Mouse (Mus musculus): ENCODE data around the gene Atp1a3. TPM values are rescaled to one million over a fixed set of nuclear protein-coding genes. Genes with fewer than 3 reads are reported as not detected.

The Atp1a3 gene
- polyA plus RNA-seq, 1 experiment from 2014 or later = 1.5 TPM

- peaks cover 99% of the 10 kb centered on the region for H3K27me3 ChIP-seq
- H3K4me1 ChIP-seq = peaks cover 16% of the 10 kb centered on the region
- no peaks in the 10 kb centered on the region for H3K36me3 ChIP-seq
- ATAC-seq (ENCODE audit: insufficient number of reproducible peaks, low FRiP score, low TSS enrichment, low read depth) = no peak
- H3K9me3 ChIP-seq = no peaks in the 10 kb centered on the region
- no peak overlapping the region for H3K27ac ChIP-seq
- no peak overlapping the region for H3K9ac ChIP-seq
- no peak overlapping the region for H3K4me3 ChIP-seq
- H3K4me2 ChIP-seq = no peak overlapping the region
- WGBS = 2% methylated on average over 8 of the region's 8 CpGs
These were observed 55.7 kb downstream of the Atp1a3 start for GRCm38 (mm10) chr7:24949958-24950623.

GRCm38 (mm10) chr7:24948774-24949173 is 57.0 kb downstream of the Atp1a3 start:
- no peak for ATAC-seq (ENCODE audit: insufficient number of reproducible peaks, low FRiP score, low TSS enrichment, low read depth)
- no peaks in the 10 kb centered on the region for H3K36me3 ChIP-seq
- H3K27me3 ChIP-seq = peaks cover 100% of the 10 kb centered on the region
- H3K4me2 ChIP-seq = no peak overlapping the region
- H3K27ac ChIP-seq = no peak overlapping the region
- H3K9ac ChIP-seq = no peak overlapping the region
- H3K4me1 ChIP-seq = peaks cover 15% of the 10 kb centered on the region
- no peak overlapping the region for H3K4me3 ChIP-seq
- H3K9me3 ChIP-seq = no peaks in the 10 kb centered on the region
- 3% methylated on average over 29 of the region's 29 CpGs for WGBS

GRCm38 (mm10) chr7:24947316-24948048 is 58.3 kb downstream of the Atp1a3 start:
- Histone ChIP-seq H3K4me3 (no peak overlapping the region), H3K9me3 (no peaks in the 10 kb centered on the region), H3K27me3 (peaks cover 100% of the 10 kb centered on the region), H3K27ac (no peak overlapping the region), H3K36me3 (no peaks in the 10 kb centered on the region), H3K9ac (no peak overlapping the region), H3K4me1 (peaks cover 15% of the 10 kb centered on the region), H3K4me2 (no peak overlapping the region)
- ATAC-seq (ENCODE audit: insufficient number of reproducible peaks, low FRiP score, low TSS enrichment, low read depth) = no peak
- WGBS = 3% methylated on average over 7 of the region's 7 CpGs

- peak within 1 kb of the TSS; percentile 14; the same call in 1 of the 2 replicates for H3K9ac ChIP-seq
These were observed 61.4 kb downstream of the Atp1a3 start, which contains the start of gene Gm4881 for GRCm38 (mm10) chr7:24944257-24944950. Gene Gm4881, minus strand, starts transcription at chr7:24944494.

GRCm38 (mm10) chr7:24943641-24944040 is 62.1 kb downstream of the Atp1a3 start:
- 2% methylated on average over 6 of the region's 6 CpGs for WGBS
- Histone ChIP-seq H3K27ac (no peak overlapping the region), H3K4me1 (peaks cover 11% of the 10 kb centered on the region), H3K4me2 (no peak overlapping the region), H3K9ac (no peak overlapping the region), H3K36me3 (no peaks in the 10 kb centered on the region), H3K9me3 (no peaks in the 10 kb centered on the region), H3K27me3 (peaks cover 100% of the 10 kb centered on the region), H3K4me3 (no peak overlapping the region)
- ATAC-seq (ENCODE audit: insufficient number of reproducible peaks, low FRiP score, low TSS enrichment, low read depth) = no peak

More at GRCm38 (mm10) chr7:24944257-24944950, 61.4 kb downstream of the Atp1a3 start, which contains the start of gene Gm4881:
- Histone ChIP-seq H3K27ac (no peak within 1 kb of the TSS), H3K9me3 (no peaks in the 10 kb centered on the region), H3K36me3 (no peaks in the 10 kb centered on the region), H3K4me1 (peaks cover 11% of the 10 kb centered on the region), H3K4me3 (peak within 1 kb of the TSS; percentile 41), H3K27me3 (peaks cover 100% of the 10 kb centered on the region), H3K4me2 (peak within 1 kb of the TSS; percentile 79)
- 1% methylated on average over 69 of the region's 72 CpGs for WGBS
- no peak for ATAC-seq (ENCODE audit: insufficient number of reproducible peaks, low FRiP score, low TSS enrichment, low read depth)

- Histone ChIP-seq H3K9ac (no peak overlapping the region), H3K4me1 (peaks cover 10% of the 10 kb centered on the region), H3K4me3 (no peak overlapping the region), H3K4me2 (no peak overlapping the region), H3K9me3 (no peaks in the 10 kb centered on the region), H3K27ac (no peak overlapping the region), H3K27me3 (peaks cover 95% of the 10 kb centered on the region), H3K36me3 (peaks cover 11% of the 10 kb centered on the region)
- 3% methylated on average over 15 of the region's 15 CpGs for WGBS
- ATAC-seq (ENCODE audit: insufficient number of reproducible peaks, low FRiP score, low TSS enrichment, low read depth) = no peak
These were observed 74.1 kb downstream of the Atp1a3 start for GRCm38 (mm10) chr7:24931651-24932050.

GRCm38 (mm10) chr7:24930475-24930874 is 75.3 kb downstream of the Atp1a3 start:
- no peak for ATAC-seq (ENCODE audit: insufficient number of reproducible peaks, low FRiP score, low TSS enrichment, low read depth)
- H3K4me2 ChIP-seq = no peak overlapping the region
- H3K27me3 ChIP-seq = peaks cover 83% of the 10 kb centered on the region
- H3K4me3 ChIP-seq = no peak overlapping the region
- H3K36me3 ChIP-seq = peaks cover 23% of the 10 kb centered on the region
- H3K27ac ChIP-seq = no peak overlapping the region
- WGBS = 59% methylated on average over 6 of the region's 6 CpGs
- no peaks in the 10 kb centered on the region for H3K9me3 ChIP-seq
- H3K4me1 ChIP-seq = peaks cover 10% of the 10 kb centered on the region
- H3K9ac ChIP-seq = no peak overlapping the region

Small RNAs within 50 kb of the gene (microRNA-seq; reads per million reads assigned to microRNA genes)
- gene Mir7046 (1.0 reads per million), gene Mir7047 (not detected)

Other genes starting within 250 kb of the Atp1a3 start
- gene Cd177, start 245.6 kb downstream of the Atp1a3 start, polyA plus RNA-seq (2015; fragmentation: Nextera tagmentation; extraction: Ambion mirVana) = 0.23 and 0.25 TPM in 2 replicates
- 0.17 and 0.37 TPM in 2 replicates for gene Ceacam10, start 228.8 kb downstream of the Atp1a3 start, polyA plus RNA-seq (2015; fragmentation: Nextera tagmentation; extraction: Ambion mirVana)
- 12.0 and 12.4 TPM in 2 replicates for gene Gm9844, start 143.7 kb downstream of the Atp1a3 start, polyA plus RNA-seq (2015; fragmentation: Nextera tagmentation; extraction: Ambion mirVana)
- not detected in 2 replicates for gene Lypd4, start 136.0 kb downstream of the Atp1a3 start, polyA plus RNA-seq (2015; fragmentation: Nextera tagmentation; extraction: Ambion mirVana)
- not detected in 2 replicates for gene Dmrtc2, start 135.9 kb downstream of the Atp1a3 start, polyA plus RNA-seq (2015; fragmentation: Nextera tagmentation; extraction: Ambion mirVana)
- gene Rps19, start 121.6 kb downstream of the Atp1a3 start, polyA plus RNA-seq (2015; fragmentation: Nextera tagmentation; extraction: Ambion mirVana) = 2,364 and 2,933 TPM in 2 replicates
- gene Cd79a, start 108.6 kb downstream of the Atp1a3 start, polyA plus RNA-seq (2015; fragmentation: Nextera tagmentation; extraction: Ambion mirVana) = 0.72 and 0.78 TPM in 2 replicates
- gene Arhgef1, start 103.0 kb downstream of the Atp1a3 start, polyA plus RNA-seq (2015; fragmentation: Nextera tagmentation; extraction: Ambion mirVana) = 110 and 122 TPM in 2 replicates
- gene Gm4881, start 61.5 kb downstream of the Atp1a3 start, polyA plus RNA-seq (2015; fragmentation: Nextera tagmentation; extraction: Ambion mirVana) = not detected in 2 replicates
- 209 and 233 TPM in 2 replicates for gene Rabac1, start 33.2 kb downstream of the Atp1a3 start, polyA plus RNA-seq (2015; fragmentation: Nextera tagmentation; extraction: Ambion mirVana)
- gene Grik5, start 66.4 kb upstream of the Atp1a3 start, polyA plus RNA-seq (2015; fragmentation: Nextera tagmentation; extraction: Ambion mirVana) = 4.2 and 5.7 TPM in 2 replicates
- gene Zfp574, start 66.6 kb upstream of the Atp1a3 start, polyA plus RNA-seq (2015; fragmentation: Nextera tagmentation; extraction: Ambion mirVana) = 28.8 and 29.5 TPM in 2 replicates
- 1.1 and 1.4 TPM in 2 replicates for gene Pou2f2, start 173.8 kb upstream of the Atp1a3 start, polyA plus RNA-seq (2015; fragmentation: Nextera tagmentation; extraction: Ambion mirVana)
- gene Dedd2, start 214.7 kb upstream of the Atp1a3 start, polyA plus RNA-seq (2015; fragmentation: Nextera tagmentation; extraction: Ambion mirVana) = 12.2 and 13.6 TPM in 2 replicates
- gene Zfp526, start 215.5 kb upstream of the Atp1a3 start, polyA plus RNA-seq (2015; fragmentation: Nextera tagmentation; extraction: Ambion mirVana) = 2.7 and 2.8 TPM in 2 replicates
- gene Gsk3a, start 231.9 kb upstream of the Atp1a3 start, polyA plus RNA-seq (2015; fragmentation: Nextera tagmentation; extraction: Ambion mirVana) = 8.2 and 10.0 TPM in 2 replicates
- 20.8 and 24.4 TPM in 2 replicates for gene Erf, start 244.8 kb upstream of the Atp1a3 start, polyA plus RNA-seq (2015; fragmentation: Nextera tagmentation; extraction: Ambion mirVana)